Mouse (Mus musculus) liver, embryonic 14 days (tissue): Measurements from ENCODE around the gene Lgi1. TPM values are rescaled to one million over a fixed set of nuclear protein-coding genes. Genes with fewer than 3 reads are reported as not detected.

Experiments
- polyA plus RNA-seq: library from polyadenylated mRNA; depleted of rRNA; stranded (reverse); fragments of >200 nt; gene quantifications from 2 replicates; pipeline ENCODE4 v1.2.3, GENCODE M21; 2012; rRNA removed

The Lgi1 gene
- polyA plus RNA-seq, result 0.02 and 0.08 TPM in 2 replicates

GRCm38 (mm10) chr19:38264505-38265500 lies at the start of gene Lgi1:
TSS of gene Lgi1 (plus strand) at chr19:38264536.

GRCm38 (mm10) chr19:38223905-38224684 lies 40.2 kb upstream of the Lgi1 start, which contains the start of gene Fra10ac1:
TSS of gene Fra10ac1 (minus strand) at chr19:38224156.

Other genes with a start within 250 kb of the Lgi1 start
- 1.5 and 2.4 TPM in 2 replicates for gene Myof, start 221.0 kb upstream of the Lgi1 start, polyA plus RNA-seq
- 4.4 and 5.2 TPM in 2 replicates for gene Cep55, start 209.5 kb upstream of the Lgi1 start, polyA plus RNA-seq
- gene Ffar4, start 167.5 kb upstream of the Lgi1 start, polyA plus RNA-seq, result 0.06 and 0.07 TPM in 2 replicates
- gene Rbp4, start 139.3 kb upstream of the Lgi1 start, polyA plus RNA-seq, result 687 and 837 TPM in 2 replicates
- gene Pde6c, start 131.8 kb upstream of the Lgi1 start, polyA plus RNA-seq, result 3.3 and 4.3 TPM in 2 replicates
- gene Fra10ac1, start 40.4 kb upstream of the Lgi1 start, polyA plus RNA-seq, result 9.8 and 10.4 TPM in 2 replicates
- gene Slc35g1, start 131.4 kb downstream of the Lgi1 start, polyA plus RNA-seq, result 2.1 and 3.7 TPM in 2 replicates
- gene Plce1, start 216.6 kb downstream of the Lgi1 start, polyA plus RNA-seq, result 0.26 and 0.27 TPM in 2 replicates